Mouse (Mus musculus): ENCODE data around the gene Ccdc60. TPM values are rescaled to one million over a fixed set of nuclear protein-coding genes. Genes with fewer than 3 reads are reported as not detected.

Gene Ccdc60
- polyA plus RNA-seq, 1 experiment from 2014 or later = 0.56 TPM

Other genes starting within 250 kb of the Ccdc60 start
- gene Tmem233, start 205.7 kb downstream of the Ccdc60 start, polyA plus RNA-seq (2015; fragmentation: Nextera tagmentation; extraction: Ambion mirVana) = not detected in 2 replicates
- 13.8 and 14.4 TPM in 2 replicates for gene Hspb8, start 133.9 kb upstream of the Ccdc60 start, polyA plus RNA-seq (2015; fragmentation: Nextera tagmentation; extraction: Ambion mirVana)